Mouse (Mus musculus) CH12.LX (cell line): Measurements from ENCODE around the gene Mipep. TPM values are rescaled to one million over a fixed set of nuclear protein-coding genes. Genes with fewer than 3 reads are reported as not detected.

ENCODE experiments used
- DNase-seq: peaks from one replicate; pipeline ENCODE4 v3.0.0-alpha.2; 2013; ENCODE audit errors: extremely low read depth
- H3K27ac ChIP-seq: 2 replicates; pipeline ENCODE4 v1.5.1; 2012; ENCODE audit warnings: low read depth, mild to moderate bottlenecking, control low read depth, moderate library complexity; ENCODE audit not compliant: insufficient read depth
- H3K27me3 ChIP-seq: replicated peaks from 2 replicates; pipeline ENCODE3; 2012; ENCODE audit warnings: inconsistent platforms
- H3K36me3 ChIP-seq, 2 experiments: replicated peaks in 1 of 2; 2 replicates each; pipeline versions ENCODE3 to v1.6.1; 2012; ENCODE audit warnings: inconsistent platforms in 1 of 2, low read length in 1 of 2, mild to moderate bottlenecking in 1 of 2, mixed read lengths in 1 of 2, moderate library complexity in 1 of 2; ENCODE audit not compliant: control insufficient read depth in 1 of 2, insufficient read depth in 1 of 2
- H3K4me1 ChIP-seq, 2 experiments: 2 replicates each; pipeline ENCODE4 v1.6.1; 2012; ENCODE audit warnings: inconsistent platforms in 1 of 2, moderate library complexity in 1 of 2; ENCODE audit not compliant: insufficient read depth in 2 of 2, control insufficient read depth in 1 of 2
- H3K4me2 ChIP-seq: 2 replicates; pipeline ENCODE4 v1.6.1; 2012; ENCODE audit warnings: low read depth, mild to moderate bottlenecking, control low read depth; ENCODE audit not compliant: poor library complexity, insufficient read depth, severe bottlenecking
- H3K4me3 ChIP-seq, 3 experiments: fragments of 150-350 bp in 1 of 3; sonication (generic) in 1 of 3; replicated peaks in 1 of 3; 2 replicates each; pipeline versions ENCODE3 to v1.5.1; 2011 to 2012; ENCODE audit warnings: low read depth in 2 of 3, low read length in 2 of 3, mild to moderate bottlenecking in 2 of 3, moderate library complexity in 2 of 3, control low read depth in 1 of 3, improper control_type of control experiment in 1 of 3, inconsistent platforms in 1 of 3, mixed read lengths in 1 of 3; ENCODE audit not compliant: poor library complexity in 1 of 3
- H3K79me2 ChIP-seq: replicated peaks from 2 replicates; pipeline ENCODE4 v1.6.1; 2012; ENCODE audit warnings: mild to moderate bottlenecking, moderate library complexity; ENCODE audit not compliant: control insufficient read depth, poor library complexity, insufficient read depth, severe bottlenecking; ENCODE audit errors: extremely low read depth
- H3K9ac ChIP-seq: 2 replicates; pipeline ENCODE4 v1.6.1; 2012; ENCODE audit warnings: low read depth, mild to moderate bottlenecking, control low read depth, moderate library complexity; ENCODE audit not compliant: insufficient read depth
- H3K9me3 ChIP-seq: replicated peaks from 2 replicates; pipeline ENCODE3; 2012; ENCODE audit warnings: low read length, inconsistent platforms, mixed read lengths
- CHD1 ChIP-seq: IDR thresholded peaks from 2 replicates; pipeline ENCODE4 v1.6.1; 2012; ENCODE audit warnings: low read depth, low read length, improper control_type of control experiment, inconsistent platforms
- CTCF ChIP-seq, 2 experiments: IDR thresholded peaks in 1 of 2; conservative IDR thresholded peaks in 1 of 2; 2 replicates each; pipeline ENCODE4 v1.5.1; 2011 to 2012; ENCODE audit warnings: low read depth in 2 of 2, low read length in 2 of 2, improper control_type of control experiment in 1 of 2, inconsistent platforms in 1 of 2, mild to moderate bottlenecking in 1 of 2, moderate library complexity in 1 of 2
- E2F4 ChIP-seq: IDR thresholded peaks from 2 replicates; pipeline ENCODE4 v1.6.1; 2011; ENCODE audit warnings: low read depth, low read length, improper control_type of control experiment; ENCODE audit not compliant: insufficient replicate concordance
- ELF1 ChIP-seq: IDR thresholded peaks from 2 replicates; pipeline ENCODE4 v1.6.1; 2014; ENCODE audit warnings: low read depth, mild to moderate bottlenecking, inconsistent platforms, low read length, improper control_type of control experiment
- EP300 ChIP-seq: IDR thresholded peaks from 2 replicates; pipeline ENCODE4 v1.6.1; 2011; ENCODE audit warnings: low read length, improper control_type of control experiment
- ETS1 ChIP-seq: conservative IDR thresholded peaks from 2 replicates; pipeline ENCODE4 v1.6.1; 2012; ENCODE audit warnings: low read depth, mild to moderate bottlenecking, inconsistent platforms, low read length, improper control_type of control experiment, moderate library complexity
- GABPA ChIP-seq: IDR thresholded peaks from 2 replicates; pipeline ENCODE4 v1.6.1; 2012; ENCODE audit warnings: low read depth, low read length, improper control_type of control experiment, inconsistent platforms; ENCODE audit not compliant: insufficient replicate concordance
- JUN ChIP-seq: IDR thresholded peaks from 2 replicates; pipeline ENCODE4 v1.6.1; 2011; ENCODE audit warnings: low read depth, mild to moderate bottlenecking, low read length, improper control_type of control experiment, moderate library complexity; ENCODE audit not compliant: insufficient read depth
- JUND ChIP-seq: conservative IDR thresholded peaks from 2 replicates; pipeline ENCODE4 v1.6.1; 2011; ENCODE audit warnings: low read depth, low read length, improper control_type of control experiment
- KAT2A ChIP-seq: IDR thresholded peaks from 2 replicates; pipeline ENCODE4 v1.6.1; 2012; ENCODE audit warnings: low read length, improper control_type of control experiment, inconsistent platforms; ENCODE audit not compliant: insufficient replicate concordance
- MAZ ChIP-seq: IDR thresholded peaks from 2 replicates; pipeline ENCODE4 v1.6.1; 2012; ENCODE audit warnings: low read depth, mild to moderate bottlenecking, inconsistent platforms, low read length, improper control_type of control experiment, moderate library complexity
- MXI1 ChIP-seq: IDR thresholded peaks from 2 replicates; pipeline ENCODE4 v1.6.1; 2011; ENCODE audit warnings: mild to moderate bottlenecking, low read depth, low read length, improper control_type of control experiment
- MYC ChIP-seq: IDR thresholded peaks from 2 replicates; pipeline ENCODE4 v1.6.1; 2011; ENCODE audit warnings: low read depth, mild to moderate bottlenecking, improper control_type of control experiment, low read length
- NELFE ChIP-seq: IDR thresholded peaks from 2 replicates; pipeline ENCODE4 v1.6.1; 2011; ENCODE audit warnings: low read depth, low read length, improper control_type of control experiment
- POLR2A ChIP-seq: IDR thresholded peaks from 2 replicates; pipeline ENCODE4 v1.6.1; 2011; ENCODE audit warnings: low read depth, mild to moderate bottlenecking, improper control_type of control experiment, low read length
- RAD21 ChIP-seq: IDR thresholded peaks from 2 replicates; pipeline ENCODE4 v1.6.1; 2011; ENCODE audit warnings: low read depth, mild to moderate bottlenecking, low read length, improper control_type of control experiment, moderate library complexity
- SMC3 ChIP-seq: IDR thresholded peaks from 2 replicates; pipeline ENCODE4 v1.6.1; 2011; ENCODE audit warnings: low read depth, low read length, improper control_type of control experiment
- TBP ChIP-seq: conservative IDR thresholded peaks from 2 replicates; pipeline ENCODE4 v1.6.1; 2011; ENCODE audit warnings: low read depth, low read length, improper control_type of control experiment
- TCF12 ChIP-seq: IDR thresholded peaks from 2 replicates; pipeline ENCODE4 v1.6.1; 2014; ENCODE audit warnings: low read depth, mild to moderate bottlenecking, inconsistent platforms, low read length, improper control_type of control experiment
- USF1 ChIP-seq: IDR thresholded peaks from 2 replicates; pipeline ENCODE4 v1.6.1; 2014; ENCODE audit warnings: low read depth, mild to moderate bottlenecking, inconsistent platforms, low read length, improper control_type of control experiment
- USF2 ChIP-seq: conservative IDR thresholded peaks from 2 replicates; pipeline ENCODE4 v1.6.1; 2011; ENCODE audit warnings: low read depth, low read length, improper control_type of control experiment
- ZKSCAN1 ChIP-seq: IDR thresholded peaks from 2 replicates; pipeline ENCODE4 v1.6.1; 2012; ENCODE audit warnings: low read depth, inconsistent platforms, low read length, improper control_type of control experiment, borderline replicate concordance
- dilution Hi-C: fragments of 300-500 bp; cut with MboI; formaldehyde crosslinking; loops from 2 replicates; pipeline ENCODE4 v1.14.3; 2020; ENCODE audit warnings: low sequenced_read_pairs; ENCODE audit not compliant: extremely low pct_unique_long_range_greater_than_20kb, extremely low pct_ligation_motif_present
- in situ Hi-C: fragments of 300-500 bp; cut with MboI; formaldehyde crosslinking; loops from 3 replicates; pipeline ENCODE4 v1.14.3; 2019; ENCODE audit warnings: low sequenced_read_pairs, low pct_ligation_motif_present, low pct_unique_long_range_greater_than_20kb, mixed read lengths
- polyA plus RNA-seq: library from polyadenylated mRNA; unstranded; fragments of >175 nt; gene quantifications from 2 replicates; pipeline ENCODE4 v1.2.1, GENCODE M21; 2012; ENCODE audit warnings: low read depth; ENCODE audit not compliant: insufficient read length
- total RNA-seq, 2 experiments: library from RNA; depleted of rRNA; stranded (reverse); fragments of 300-350 nt in 1 of 2; fragments of >200 nt in 1 of 2; gene quantifications; 2 replicates each; pipeline ENCODE4 v1.2.3; 2012 to 2014

Gene Mipep
- total and polyA plus RNA-seq, 3 experiments = 33.1 to 37.2 (median 36.6) TPM

GRCm38 (mm10) chr14:60759097-60759496, 25.3 kb upstream of the Mipep start:
- dilution Hi-C loops (no loop called here), in situ Hi-C loops (no loop called here)
- Histone ChIP-seq H3K79me2 (no peaks in the 10 kb centered on the region), H3K4me1 (no peaks in the 10 kb centered on the region), H3K27ac (no peak overlapping the region), H3K9me3 (no peaks in the 10 kb centered on the region), H3K4me3 (no peak overlapping the region), H3K27me3 (no peaks in the 10 kb centered on the region), H3K36me3 (peaks cover 81 to 96% of the 10 kb centered on the region in 2 experiments), H3K9ac (no peak overlapping the region), H3K4me2 (no peak overlapping the region)
- TF ChIP-seq KAT2A = no peak
- TF ChIP-seq POLR2A = no peak
- no peak for TF ChIP-seq MYC
- no peak for TF ChIP-seq SMC3
- TF ChIP-seq ZKSCAN1 = no peak
- no peak for TF ChIP-seq MAZ
- TF ChIP-seq E2F4 = no peak
- no peak for TF ChIP-seq CTCF (conservative IDR thresholded peaks at IDR 0.05 in 1 of 2, IDR thresholded peaks at IDR 0.05 in 1 of 2; ENCODE audit: low read depth in 2 of 2, low read length in 2 of 2)
- TF ChIP-seq TBP = no peak
- no peak for TF ChIP-seq USF1
- TF ChIP-seq CHD1 = no peak
- no peak for TF ChIP-seq MXI1
- no peak for DNase-seq

DNA sequence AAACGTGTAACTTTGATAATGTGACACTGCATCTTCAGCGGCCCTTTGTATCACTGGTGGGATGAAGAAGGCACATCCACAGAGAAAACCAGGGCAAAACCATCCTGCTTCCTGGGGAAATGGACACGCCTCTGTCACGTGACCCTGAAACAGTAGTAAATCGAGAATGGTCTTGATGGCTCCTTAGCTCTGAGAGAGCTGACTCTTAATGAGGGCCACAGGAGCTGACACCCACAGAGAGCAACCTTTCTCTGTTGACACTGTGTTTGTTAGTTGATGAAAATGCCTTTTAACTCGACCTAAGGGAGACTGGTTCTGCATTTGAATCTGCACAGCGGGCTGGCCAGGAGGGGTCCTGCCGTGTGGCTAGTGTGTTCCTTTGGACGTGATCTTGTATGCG, 22.6 kb upstream of the Mipep start:
- no peaks in the 10 kb centered on the region for H3K27me3 ChIP-seq
- no peaks in the 10 kb centered on the region for H3K9me3 ChIP-seq
- in situ Hi-C loops = no loop called here
- H3K27ac ChIP-seq = no peak overlapping the region
- TF ChIP-seq ETS1 = no peak
- no peak for TF ChIP-seq JUND
- TF ChIP-seq ZKSCAN1 = no peak
- no peak for TF ChIP-seq MYC
- no peak for TF ChIP-seq USF2
- no peak for TF ChIP-seq RAD21
- TF ChIP-seq MXI1 = no peak
- TF ChIP-seq GABPA = no peak
- TF ChIP-seq KAT2A = no peak
- no peak for TF ChIP-seq MAZ
- no peak for TF ChIP-seq TBP
- TF ChIP-seq CHD1 = no peak
- TF ChIP-seq CTCF (conservative IDR thresholded peaks at IDR 0.05 in 1 of 2, IDR thresholded peaks at IDR 0.05 in 1 of 2; ENCODE audit: low read depth in 2 of 2, low read length in 2 of 2) = no peak
- no peak for TF ChIP-seq EP300
- no peak for TF ChIP-seq NELFE
- no peak for TF ChIP-seq USF1
- TF ChIP-seq JUN = no peak
- TF ChIP-seq TCF12 = no peak
- TF ChIP-seq ELF1 = no peak
- H3K36me3 ChIP-seq = peaks cover 57 to 73% of the 10 kb centered on the region in 2 experiments
- H3K4me1 ChIP-seq = peaks cover 8 to 13% of the 10 kb centered on the region in 2 experiments; a peak in 3 of 4 replicates
- H3K4me2 ChIP-seq = no peak overlapping the region
- no peaks in the 10 kb centered on the region for H3K79me2 ChIP-seq
- no peak for DNase-seq
- dilution Hi-C loops = no loop called here
- H3K4me3 ChIP-seq = no peak overlapping the region
- no peak overlapping the region for H3K9ac ChIP-seq
